Mouse (Mus musculus): ENCODE data around the gene Qars.

The Qars gene

GRCm38 (mm10) chr9:108530954-108531353, 23.4 kb downstream of the Qars start:
- no peak for DNase-seq (ENCODE audit: low read depth, low spot score)

- DNase-seq (ENCODE audit: low read depth, low spot score), result no peak
These were observed 24.0 kb downstream of the Qars start for GRCm38 (mm10) chr9:108531496-108531895.

- DNase-seq (ENCODE audit: low read depth, low spot score), result no peak
These were observed 33.3 kb downstream of the Qars start for GRCm38 (mm10) chr9:108540846-108541245.

- DNase-seq (ENCODE audit: low read depth, low spot score), result no peak
These were observed 38.5 kb downstream of the Qars start for GRCm38 (mm10) chr9:108545986-108546385.

- DNase-seq (ENCODE audit: low read depth, low spot score), result no peak
These were observed 39.4 kb downstream of the Qars start for GRCm38 (mm10) chr9:108546875-108547274.

GRCm38 (mm10) chr9:108559169-108559568, 51.7 kb downstream of the Qars start:
- no peak for DNase-seq (ENCODE audit: low read depth, low spot score)

- peak; percentile 99 for DNase-seq (ENCODE audit: low read depth, low spot score)
These were observed 52.8 kb downstream of the Qars start, which contains the start of gene Impdh2 for GRCm38 (mm10) chr9:108560227-108560841. Impdh2 (plus strand) TSS chr9:108560286.

- DNase-seq (ENCODE audit: low read depth, low spot score), result no peak
These were observed 56.2 kb downstream of the Qars start for GRCm38 (mm10) chr9:108563671-108564070.

GRCm38 (mm10) chr9:108564131-108564530, 56.6 kb downstream of the Qars start:
- DNase-seq (ENCODE audit: low read depth, low spot score), result no peak
